Mouse (Mus musculus): Measurements from ENCODE around the gene Hoxc13. TPM values are rescaled to one million over a fixed set of nuclear protein-coding genes. Genes with fewer than 3 reads are reported as not detected.

The Hoxc13 gene
- polyA plus RNA-seq, 1 experiment from 2014 or later: not detected

DNA sequence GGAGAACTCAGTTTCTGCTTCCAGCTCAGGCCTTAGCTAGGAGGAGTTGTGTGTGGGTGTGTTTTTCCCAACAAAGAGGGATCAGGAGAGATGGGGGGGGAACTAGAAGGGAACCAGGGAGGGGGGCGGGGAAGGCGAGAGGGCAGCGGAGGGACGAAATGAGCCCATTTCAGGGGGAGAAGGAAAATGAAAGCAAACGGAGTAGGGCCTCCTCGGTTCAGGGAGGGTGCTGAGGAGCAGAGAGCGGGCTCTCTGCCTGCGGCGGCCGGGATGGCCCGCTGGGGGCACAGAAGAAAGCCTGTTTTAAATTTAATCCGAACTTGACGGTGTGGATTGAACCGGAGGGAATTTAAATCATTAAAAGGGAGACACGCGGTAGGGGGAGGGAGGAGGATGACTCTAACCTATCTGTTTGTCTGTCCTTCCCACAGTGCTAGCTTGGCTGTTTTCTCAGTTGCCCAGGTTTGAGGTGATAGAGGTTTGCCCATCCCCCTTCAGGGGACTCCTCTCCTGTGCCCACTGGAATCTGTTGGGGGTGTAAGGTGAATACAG is 56.6 kb downstream of the Hoxc13 start:
- 0 out of 2 replicates have a peak overlapping the region, but pooled peaks have one; percentile 7 for H3K4me2 ChIP-seq (ENCODE audit: low read depth, low read length)

More for the DNA sequence above, 56.6 kb downstream of the Hoxc13 start:
- Histone ChIP-seq H3K27ac (ENCODE audit: low read length) (no peak overlapping the region), H3K4me1 (replicated peaks; ENCODE audit: control insufficient read depth, insufficient read depth, low read length) (no peaks in the 10 kb centered on the region; the same call in 1 of the 2 replicates), H3K27me3 (ENCODE audit: control insufficient read depth, insufficient read depth, low read depth, low read length) (peaks cover 97% of the 10 kb centered on the region), H3K9ac (ENCODE audit: low read length) (no peak overlapping the region), H3K36me3 (ENCODE audit: control insufficient read depth, insufficient read depth, low read length) (no peaks in the 10 kb centered on the region), H3K9me3 (ENCODE audit: control insufficient read depth, low read length) (no peaks in the 10 kb centered on the region), H3K4me3 (ENCODE audit: low read length) (no peak overlapping the region; the same call in 1 of the 2 replicates)
- 4% methylated on average over 15 of the region's 16 CpGs for WGBS
- ATAC-seq (ENCODE audit: low read depth): no peak

Small RNA genes within 50 kb of the gene (microRNA-seq; reads per million reads assigned to microRNA genes)
- gene Mir196a-2: 37.3 reads per million, percentile 38 among the genes with 10 or more reads in this experiment

Other genes starting within 250 kb of the Hoxc13 start
- gene Atp5g2, start 248.8 kb upstream of the Hoxc13 start, polyA plus RNA-seq (2015; fragmentation: Nextera tagmentation; extraction: Ambion mirVana): 73.6 and 76.2 TPM in 2 replicates
- 61.7 and 68.5 TPM in 2 replicates for gene Calcoco1, start 198.9 kb upstream of the Hoxc13 start, polyA plus RNA-seq (2015; fragmentation: Nextera tagmentation; extraction: Ambion mirVana)
- not detected in 2 replicates for gene Hoxc12, start 15.7 kb downstream of the Hoxc13 start, polyA plus RNA-seq (2015; fragmentation: Nextera tagmentation; extraction: Ambion mirVana)
- gene Hoxc11, start 33.3 kb downstream of the Hoxc13 start, polyA plus RNA-seq (2015; fragmentation: Nextera tagmentation; extraction: Ambion mirVana): not detected in 2 replicates
- gene Hoxc10, start 45.7 kb downstream of the Hoxc13 start, polyA plus RNA-seq (2015; fragmentation: Nextera tagmentation; extraction: Ambion mirVana): 0.11 TPM in 1 of 2 replicates, not detected in the other
- 0.31 TPM in 2 replicates for gene Hoxc5, start 46.3 kb downstream of the Hoxc13 start, polyA plus RNA-seq (2015; fragmentation: Nextera tagmentation; extraction: Ambion mirVana)
- not detected in 2 replicates for gene Hoxc9, start 55.3 kb downstream of the Hoxc13 start, polyA plus RNA-seq (2015; fragmentation: Nextera tagmentation; extraction: Ambion mirVana)
- gene Hoxc8, start 69.5 kb downstream of the Hoxc13 start, polyA plus RNA-seq (2015; fragmentation: Nextera tagmentation; extraction: Ambion mirVana): 0.10 and 0.30 TPM in 2 replicates
- gene Hoxc6, start 77.2 kb downstream of the Hoxc13 start, polyA plus RNA-seq (2015; fragmentation: Nextera tagmentation; extraction: Ambion mirVana): 0.36 TPM in 2 replicates
- 0.93 and 1.4 TPM in 2 replicates for gene Hoxc4, start 97.8 kb downstream of the Hoxc13 start, polyA plus RNA-seq (2015; fragmentation: Nextera tagmentation; extraction: Ambion mirVana)
- gene Smug1, start 246.0 kb downstream of the Hoxc13 start, polyA plus RNA-seq (2015; fragmentation: Nextera tagmentation; extraction: Ambion mirVana): 17.4 and 20.7 TPM in 2 replicates